Mouse (Mus musculus): ENCODE measurements around the gene Msl1.

Gene Msl1

DNA sequence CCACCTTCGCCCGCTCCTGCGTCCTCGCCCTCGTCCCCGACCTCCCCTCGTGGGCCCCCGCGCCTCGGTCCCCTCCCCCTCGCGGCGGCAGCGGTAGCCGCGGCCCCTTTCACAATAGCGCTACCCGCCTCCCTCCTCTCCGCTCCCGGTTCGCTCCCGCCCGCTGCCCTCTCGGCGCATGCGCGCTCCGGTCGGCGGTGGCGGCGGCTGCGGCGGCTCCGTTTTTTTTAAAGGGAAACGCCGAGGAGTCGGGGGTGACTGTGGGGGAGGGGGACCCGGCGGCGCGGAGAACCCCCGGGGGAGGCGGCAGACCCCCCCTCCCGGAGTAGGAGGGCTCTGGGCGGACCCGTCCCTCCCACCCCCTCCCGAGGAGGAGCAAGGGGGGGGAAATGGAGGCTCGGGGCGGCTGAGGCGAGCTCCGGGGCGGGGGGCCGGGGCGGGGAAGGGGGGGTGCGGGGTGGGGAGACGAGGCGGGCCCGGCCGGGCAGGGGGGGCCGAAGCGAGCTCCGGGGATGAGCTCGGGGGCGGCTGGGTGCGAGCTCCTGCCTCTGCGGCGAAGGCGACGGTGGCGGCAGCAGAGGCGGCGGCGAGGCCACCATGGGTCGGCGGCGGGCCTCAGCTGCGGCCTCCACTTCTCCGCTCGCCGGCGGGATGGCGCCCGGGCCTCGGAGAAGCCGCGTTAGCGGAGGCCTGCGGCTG lies at the start of gene Msl1:
Msl1 (plus strand) TSS at position 502 of the 699 bp plus-strand sequence.
- DNase-seq (ENCODE audit: low spot score): no peak

DNA sequence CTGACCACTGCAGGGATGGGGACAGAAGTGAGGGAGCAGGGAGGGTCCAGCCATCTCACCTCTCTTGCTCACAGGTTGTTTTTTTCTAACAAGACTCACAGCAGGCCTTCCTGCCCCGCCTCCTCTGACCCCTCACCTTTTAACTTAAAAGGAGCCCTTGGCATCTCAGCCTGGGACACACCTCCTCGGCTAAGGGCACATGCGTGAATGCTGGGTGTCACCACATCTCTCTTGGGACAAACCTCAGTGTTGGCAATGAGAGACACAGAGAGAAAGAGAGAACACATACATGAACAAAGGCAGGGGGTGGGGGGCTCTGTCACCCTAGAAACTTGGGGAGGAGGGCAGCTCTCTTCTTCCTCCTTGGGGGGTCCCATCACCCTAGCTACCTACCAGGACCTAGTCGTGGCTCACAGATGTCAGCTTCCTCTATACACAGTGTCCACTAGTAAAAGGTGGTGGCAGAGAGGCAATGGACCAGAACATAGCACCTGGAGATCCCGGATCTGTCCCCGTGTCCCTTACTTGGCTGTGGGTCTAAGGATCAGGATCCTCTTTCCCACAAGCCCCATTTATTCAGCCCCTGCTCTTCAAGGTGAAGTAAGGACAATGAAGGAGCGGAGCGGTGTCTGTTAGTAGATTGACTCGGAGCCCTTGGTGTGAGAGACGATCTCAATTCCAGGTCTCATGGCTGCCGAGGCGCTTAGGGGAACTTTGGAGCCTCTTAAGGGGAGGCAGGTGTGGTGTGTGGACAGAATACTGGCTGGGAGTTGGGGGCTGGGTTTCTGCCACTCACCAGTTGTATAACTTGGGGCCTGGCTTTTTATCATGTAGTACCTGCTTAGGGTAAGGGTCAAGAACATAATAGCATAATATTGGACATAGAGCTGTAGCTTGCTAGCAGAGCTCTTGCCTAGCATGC lies 49.1 kb upstream of the Msl1 start:
- DNase-seq (ENCODE audit: low spot score): no peak

DNA sequence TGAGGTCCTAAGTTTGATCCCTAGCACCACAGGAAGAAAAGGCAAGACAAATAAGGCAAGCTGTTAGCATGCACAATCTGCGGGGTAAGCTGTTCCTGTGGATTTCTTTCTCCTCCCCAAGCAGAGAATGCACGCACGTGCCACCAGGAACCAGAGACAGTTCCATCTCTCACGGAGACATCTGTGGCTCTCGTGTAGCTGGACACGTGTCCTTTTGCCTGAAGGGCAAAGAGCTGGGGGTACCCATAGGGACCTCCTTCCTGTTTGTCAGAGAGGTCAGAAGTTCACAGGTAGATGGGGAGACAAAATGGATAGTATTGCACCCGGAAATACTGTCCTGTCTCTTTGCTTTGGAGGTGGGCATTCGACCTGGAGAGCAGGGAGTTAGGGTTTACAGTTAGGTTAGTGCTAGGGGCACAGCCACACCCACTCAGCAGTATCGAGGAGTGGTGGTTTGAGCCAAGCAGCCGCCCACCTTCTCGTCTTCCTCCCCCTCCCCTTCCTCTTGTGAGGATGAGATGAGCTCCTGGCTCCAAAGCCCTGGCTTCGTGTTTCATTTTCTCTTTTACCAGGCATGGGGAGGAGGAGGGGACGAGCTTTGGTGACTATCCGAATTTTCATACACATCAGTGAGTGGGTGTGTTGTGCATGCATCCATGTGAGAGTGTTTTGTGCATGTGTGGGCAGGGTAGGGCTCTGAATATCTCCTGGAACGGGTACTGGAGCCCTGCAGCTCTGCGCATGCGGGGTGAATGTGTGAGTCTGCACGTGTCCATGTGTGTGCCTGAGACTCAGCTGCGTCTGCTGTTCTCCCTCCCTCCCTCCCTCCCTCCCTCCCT lies 48.2 kb upstream of the Msl1 start:
- peak; percentile 90 for DNase-seq (ENCODE audit: low spot score)

DNA sequence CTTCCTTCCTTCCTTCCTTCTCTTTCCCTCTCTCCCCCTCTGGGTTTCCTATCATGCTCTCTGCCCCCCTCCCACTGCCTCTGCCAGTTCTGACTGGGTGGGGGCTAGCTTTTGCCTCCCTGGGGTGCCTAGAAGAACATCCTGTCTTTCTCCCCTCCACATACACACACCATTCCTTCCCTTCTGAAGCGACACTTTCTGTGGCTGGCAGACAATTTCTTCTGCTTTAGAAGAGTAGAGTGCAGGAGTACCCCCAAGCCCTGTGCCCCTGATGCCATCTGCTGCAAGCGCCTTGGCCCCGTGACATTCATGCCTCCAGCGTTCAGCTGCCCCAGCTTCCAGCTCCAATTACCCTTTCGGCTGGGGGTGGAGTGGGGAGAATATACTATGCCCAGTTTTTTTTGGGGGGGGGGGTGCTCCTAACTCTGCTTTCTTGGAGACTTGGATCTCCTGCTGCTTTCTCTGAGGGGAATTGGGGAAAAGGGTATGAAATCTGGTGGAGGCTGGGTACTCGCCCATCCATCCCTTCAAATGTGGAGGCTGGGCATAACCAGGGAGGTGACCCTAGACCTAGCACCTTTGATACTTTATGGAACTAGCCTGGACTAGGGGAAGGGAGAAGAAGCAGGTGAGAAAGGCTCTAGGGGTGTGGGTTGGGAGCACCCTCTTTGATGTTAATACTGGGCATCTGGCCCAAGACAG lies 47.4 kb upstream of the Msl1 start:
- DNase-seq (ENCODE audit: low spot score): no peak

DNA sequence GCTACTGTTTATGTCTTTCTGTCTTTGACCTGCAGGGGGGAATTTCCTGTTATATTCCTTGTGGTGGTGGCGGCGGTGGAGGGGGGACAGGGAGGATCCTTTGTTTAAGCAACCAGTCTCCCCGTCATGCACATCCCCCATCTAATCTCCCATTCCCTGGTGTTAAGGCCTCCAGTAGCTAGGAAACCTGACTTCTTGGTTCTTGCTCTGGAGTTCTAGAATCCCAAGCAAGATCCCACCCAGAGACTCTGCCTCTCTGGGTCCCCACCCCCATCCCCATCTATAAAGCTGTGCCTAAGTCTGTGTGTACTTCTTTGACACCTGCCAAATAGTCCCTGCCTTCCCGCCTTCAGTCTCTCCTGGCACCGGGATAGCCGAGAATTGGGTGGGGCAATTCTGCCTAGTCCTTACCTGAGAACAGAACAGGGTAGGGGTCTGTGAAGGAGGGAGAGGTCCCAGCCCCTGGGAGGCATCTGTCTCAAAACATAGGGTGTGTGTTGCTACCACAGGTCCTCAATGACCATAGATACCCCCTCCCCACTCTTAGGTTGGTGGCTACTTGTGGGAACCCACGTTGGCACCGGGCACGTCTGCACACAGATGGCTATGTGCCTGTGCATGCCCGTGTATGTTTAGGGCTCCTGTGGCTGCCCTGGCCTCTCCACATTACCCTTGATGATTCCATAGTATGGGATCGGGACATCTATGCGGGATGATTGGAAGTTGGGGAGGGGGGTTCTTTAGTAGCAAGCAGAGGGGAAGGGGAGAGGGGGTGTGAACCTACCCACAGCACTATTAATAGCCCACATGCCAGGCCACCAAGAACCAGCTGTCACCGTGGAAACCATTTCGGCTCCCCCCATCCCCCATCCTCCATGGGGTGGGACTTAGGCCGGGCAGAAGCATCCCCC lies 46.6 kb upstream of the Msl1 start:
- no peak for DNase-seq (ENCODE audit: low spot score)

DNA sequence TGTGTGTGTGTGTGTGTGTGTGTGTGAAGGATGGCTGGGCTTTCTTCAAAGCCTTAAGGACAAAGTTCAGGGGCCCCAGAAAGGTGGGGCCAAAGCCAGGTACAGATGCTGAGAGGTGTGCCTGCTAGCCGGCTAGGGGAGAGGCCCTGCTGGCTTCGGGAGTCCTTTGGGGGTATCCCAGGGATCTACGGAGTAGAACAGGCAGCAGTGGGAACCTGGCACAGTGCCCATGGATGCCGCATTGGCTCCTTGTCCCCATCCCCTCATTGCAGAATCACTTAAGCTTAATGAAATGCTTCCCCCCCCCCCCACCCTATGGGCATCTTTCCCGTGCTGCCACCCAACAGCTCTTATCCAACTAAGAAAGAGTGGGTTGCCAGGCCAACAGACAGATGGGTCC lies 45.6 kb upstream of the Msl1 start:
- no peak for DNase-seq (ENCODE audit: low spot score)

- no peak for DNase-seq (ENCODE audit: low spot score)
These were observed 44.7 kb upstream of the Msl1 start for GRCm38 (mm10) chr11:98750351-98751201.

DNA sequence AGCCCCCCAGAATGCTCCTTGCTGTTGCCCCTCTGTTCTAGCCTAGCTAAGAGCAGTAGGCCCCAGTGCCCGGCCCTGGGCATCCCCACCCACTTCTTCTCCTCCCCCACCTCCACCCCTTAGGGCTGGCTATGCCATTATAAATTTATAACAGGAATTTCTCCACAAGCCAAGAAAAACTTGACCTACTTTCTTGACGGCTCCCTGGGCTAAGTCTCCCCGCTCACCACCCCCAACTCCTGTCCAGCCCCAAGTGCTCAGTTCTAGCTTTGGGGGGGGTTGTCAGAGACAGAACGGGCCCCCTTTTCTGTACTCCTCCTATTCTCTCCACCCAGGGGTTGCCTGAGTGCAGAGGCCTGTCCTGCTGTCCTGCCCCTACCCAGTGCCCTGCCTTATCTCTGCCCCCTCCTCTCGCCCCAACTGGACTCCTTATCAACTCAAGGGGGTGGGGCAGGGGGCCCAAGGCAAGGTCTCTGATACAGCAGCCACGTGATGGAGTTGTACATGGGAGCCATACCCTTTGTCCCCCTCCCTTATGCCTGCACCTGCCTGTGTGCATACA lies 44.0 kb upstream of the Msl1 start:
- DNase-seq (ENCODE audit: low spot score): no peak

DNA sequence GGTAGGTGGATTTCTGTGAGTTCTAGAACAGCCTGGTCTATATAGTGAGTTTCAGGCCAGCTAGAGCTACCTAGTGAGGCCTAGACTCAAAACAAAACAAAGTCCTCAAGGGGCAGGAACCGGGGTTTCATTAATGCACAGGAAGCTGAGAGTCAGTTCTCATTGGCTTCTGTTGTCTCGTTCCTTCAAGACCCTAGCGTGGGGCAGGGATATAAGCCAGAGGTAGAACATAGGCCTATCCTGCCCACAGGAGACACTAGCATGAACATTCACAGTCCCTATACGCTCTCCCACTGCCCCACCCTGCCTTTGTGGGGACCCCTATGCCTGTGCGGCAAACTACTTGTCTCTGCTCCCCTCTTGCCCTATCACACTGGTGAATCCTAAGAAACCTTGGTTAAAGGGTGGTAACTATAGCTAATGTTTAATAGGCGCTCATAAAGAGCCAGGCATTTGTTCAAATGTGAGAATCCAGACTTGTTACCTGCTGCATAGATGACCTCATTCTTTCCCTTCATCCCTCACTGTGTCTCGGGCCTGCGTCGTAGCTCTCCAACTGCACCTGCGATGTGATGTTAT lies 42.7 kb upstream of the Msl1 start:
- no peak for DNase-seq (ENCODE audit: low spot score)

- DNase-seq (ENCODE audit: low spot score): no peak
These were observed 42.1 kb upstream of the Msl1 start for GRCm38 (mm10) chr11:98753264-98753663.

DNA sequence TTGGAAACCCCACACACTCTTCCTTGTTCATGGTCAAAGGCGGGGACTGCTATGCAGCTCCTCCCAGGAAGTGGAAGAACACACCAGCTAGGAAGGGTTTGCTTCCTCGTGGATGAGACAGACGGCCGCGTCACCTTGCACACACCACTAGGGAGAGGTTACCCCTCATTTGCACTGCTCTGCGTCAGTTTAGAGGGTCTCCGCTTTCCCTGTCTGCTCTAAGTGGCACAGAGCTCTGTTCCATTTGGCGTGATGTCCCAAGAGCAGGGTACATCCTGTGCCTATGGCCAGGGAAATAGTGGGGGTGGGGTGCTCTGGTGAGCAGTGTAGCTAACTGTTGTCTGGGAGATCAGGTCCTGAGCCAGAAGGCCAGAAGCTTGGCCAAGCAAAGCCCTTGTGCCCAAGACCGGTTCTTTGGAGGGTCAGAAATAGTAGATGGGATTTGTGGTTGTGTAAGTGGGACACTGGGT lies 41.1 kb upstream of the Msl1 start:
- DNase-seq (ENCODE audit: low spot score): no peak

- no peak for DNase-seq (ENCODE audit: low spot score)
These were observed 40.6 kb upstream of the Msl1 start for GRCm38 (mm10) chr11:98754621-98755181.

GRCm38 (mm10) chr11:98755726-98756380 lies 39.5 kb upstream of the Msl1 start:
- no peak for DNase-seq (ENCODE audit: low spot score)

DNA sequence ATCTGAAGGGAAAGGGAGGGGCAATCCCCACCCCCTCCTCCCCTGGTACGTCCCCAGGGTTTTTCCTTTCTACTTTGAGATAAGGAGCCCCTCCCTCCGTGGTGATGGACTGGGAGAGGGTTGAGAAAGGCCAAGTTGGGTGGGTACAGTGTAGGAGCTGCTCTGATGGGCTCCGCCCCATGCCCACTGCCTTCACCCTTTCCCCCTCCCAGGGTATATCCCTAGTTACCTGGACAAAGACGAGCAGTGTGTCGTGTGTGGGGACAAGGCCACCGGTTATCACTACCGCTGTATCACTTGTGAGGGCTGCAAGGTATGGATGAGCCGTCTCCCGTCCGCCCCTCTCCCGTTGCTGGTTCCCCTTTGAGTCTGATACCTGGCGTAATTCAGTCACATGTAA lies 38.6 kb upstream of the Msl1 start:
- no peak for DNase-seq (ENCODE audit: low spot score)

GRCm38 (mm10) chr11:98761939-98762338 lies 33.4 kb upstream of the Msl1 start:
- DNase-seq (ENCODE audit: low spot score): no peak

DNA sequence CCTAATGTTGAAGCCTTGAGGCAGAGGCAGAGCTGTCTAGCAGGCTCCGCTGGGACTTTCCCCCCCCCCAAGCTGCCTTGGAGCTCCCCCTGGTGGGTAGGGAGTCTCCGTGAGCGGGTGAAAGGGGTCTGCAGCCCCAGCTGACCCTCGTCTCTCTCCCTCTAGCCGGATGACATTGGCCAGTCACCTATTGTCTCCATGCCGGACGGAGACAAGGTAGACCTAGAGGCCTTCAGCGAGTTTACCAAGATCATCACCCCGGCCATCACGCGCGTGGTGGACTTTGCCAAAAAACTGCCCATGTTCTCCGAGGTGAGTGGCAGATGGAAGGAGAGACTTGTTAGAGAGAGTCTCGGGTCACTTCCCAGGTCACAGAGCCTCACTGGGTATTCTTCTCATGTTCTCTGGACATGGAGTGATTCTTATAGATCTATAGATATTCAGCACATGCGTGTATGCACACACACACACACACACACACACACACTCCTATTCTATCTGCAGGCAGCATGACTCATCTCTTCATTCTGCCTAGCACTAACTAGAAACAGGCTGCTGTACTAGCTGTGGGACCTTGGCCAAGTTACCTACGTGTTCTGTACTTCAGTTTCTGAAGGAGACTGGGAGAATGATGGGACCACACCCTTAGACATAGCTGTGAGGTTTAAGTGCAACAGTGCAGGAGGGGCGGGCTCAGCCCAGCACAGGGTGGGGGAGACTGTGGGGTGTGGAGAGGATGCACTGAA lies 32.4 kb upstream of the Msl1 start:
- no peak for DNase-seq (ENCODE audit: low spot score)

DNA sequence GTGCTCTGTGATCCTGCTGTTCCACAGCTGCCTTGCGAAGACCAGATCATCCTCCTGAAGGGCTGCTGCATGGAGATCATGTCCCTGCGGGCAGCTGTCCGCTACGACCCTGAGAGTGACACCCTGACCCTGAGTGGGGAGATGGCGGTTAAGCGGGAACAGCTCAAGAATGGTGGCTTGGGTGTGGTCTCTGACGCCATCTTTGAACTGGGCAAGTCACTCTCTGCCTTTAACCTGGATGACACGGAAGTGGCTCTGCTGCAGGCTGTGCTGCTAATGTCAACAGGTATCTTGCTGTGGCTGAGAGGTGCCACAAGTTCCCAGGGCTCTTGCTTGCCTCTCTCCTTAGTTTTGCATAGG lies 31.8 kb upstream of the Msl1 start:
- DNase-seq (ENCODE audit: low spot score): no peak
